Mouse (Mus musculus): Measurements from ENCODE around the gene Irx4.

GRCm38 (mm10) chr13:73291102-73291501 is 30.8 kb downstream of the Irx4 start:
- TF ChIP-seq CTCF (IDR thresholded peaks at IDR 0.05; ENCODE audit: low read depth) = no peak
- no peak for TF ChIP-seq EP300 (IDR thresholded peaks at IDR 0.05; ENCODE audit: low read depth)

Data from liver, postnatal 0 days (tissue).